In genomic region chr15:59830553-59831462, GRCm38 (mm10) we compare ENCODE assay signal across 19 mouse cellular contexts.
A peak's percentile ranks its signal among the peaks of the same experiment; 100 is the strongest.
DNase-seq lines count a peak whose midpoint lies in the region; ATAC-seq and TF ChIP-seq lines count a peak whose summit lies in the region.
"Had no signal": no experiment of that assay in that cellular context is flagged by ENCODE, and none has a peak within 500 bp of the region (broad histone marks: within the 10 kb centered on the region; RNA-seq: fewer than 3 reads in every experiment).

No protein-coding gene starts in this region.

- WGBS in liver, adult 2 months, result 71% methylated on average over 17 of the region's 17 CpGs
- WGBS in intestine, embryonic 15.5 days, result 62% methylated on average over 17 of the region's 17 CpGs
- 88% methylated on average over 17 of the region's 17 CpGs for WGBS in midbrain, embryonic 11.5 days

- H3K27ac ChIP-seq in liver, adult 2 months (replicated peaks; ENCODE audit: insufficient read depth, low read depth, low read length), result no peak overlapping the region
- H3K27ac ChIP-seq in intestine, embryonic 15.5 days, result peak overlapping the region; percentile 84
- no peak overlapping the region for H3K27ac ChIP-seq in midbrain, embryonic 11.5 days (ENCODE audit: low read depth, low read length)
- H3K27ac ChIP-seq: gastrocnemius, adult 2 months; hindbrain, embryonic 14.5 days; neural tube, embryonic 15.5 days; stomach, postnatal 0 days had no signal

- H3K4me1 ChIP-seq in liver, adult 2 months (ENCODE audit: control insufficient read depth, insufficient read depth, low read length), result 0 out of 2 replicates have a peak, but pooled peaks cover 1% of the 10 kb centered on the region
- H3K4me1 ChIP-seq in intestine, embryonic 15.5 days (replicated peaks), result peaks cover 3% of the 10 kb centered on the region
- peaks cover 5% of the 10 kb centered on the region; the same call in 1 of the 2 replicates for H3K4me1 ChIP-seq in midbrain, embryonic 11.5 days (ENCODE audit: control insufficient read depth, insufficient read depth, low read length)

- ATAC-seq in intestine, embryonic 15.5 days, result peak; percentile 90
- ATAC-seq in midbrain, embryonic 11.5 days (ENCODE audit: low FRiP score), result no peak
- ATAC-seq: forebrain, embryonic 16.5 days had no signal

- no peaks in the 10 kb centered on the region for H3K36me3 ChIP-seq in liver, adult 2 months (ENCODE audit: control insufficient read depth, insufficient read depth, low read length)
- H3K36me3 ChIP-seq in intestine, embryonic 15.5 days, result no peaks in the 10 kb centered on the region
- H3K36me3 ChIP-seq in midbrain, embryonic 11.5 days (ENCODE audit: control insufficient read depth, insufficient read depth, low read length), result no peaks in the 10 kb centered on the region
- H3K36me3 ChIP-seq: neural tube, embryonic 15.5 days had no signal

- H3K79me2 ChIP-seq in liver, adult 2 months (ENCODE audit: control insufficient read depth, insufficient read depth, low read length), result no peaks in the 10 kb centered on the region

- no peaks in the 10 kb centered on the region for H3K27me3 ChIP-seq in liver, adult 2 months (ENCODE audit: control insufficient read depth, insufficient read depth, low read length)
- no peaks in the 10 kb centered on the region for H3K27me3 ChIP-seq in intestine, embryonic 15.5 days (replicated peaks)
- no peaks in the 10 kb centered on the region for H3K27me3 ChIP-seq in midbrain, embryonic 11.5 days (ENCODE audit: control insufficient read depth, insufficient read depth, low read length)
- H3K27me3 ChIP-seq: neural tube, embryonic 15.5 days had no signal

- TF ChIP-seq CTCF in liver, adult 2 months (IDR thresholded peaks at IDR 0.05; ENCODE audit: low read depth, low read length), result no peak

- no peak overlapping the region for H3K4me3 ChIP-seq in liver, adult 2 months (ENCODE audit: insufficient read depth, low read depth, low read length)
- H3K4me3 ChIP-seq in intestine, embryonic 15.5 days (replicated peaks), result no peak overlapping the region
- H3K4me3 ChIP-seq in midbrain, embryonic 11.5 days (ENCODE audit: low read depth, low read length), result no peak overlapping the region
- H3K4me3 ChIP-seq: gastrocnemius, adult 2 months; neural tube, embryonic 15.5 days had no signal

- no peak overlapping the region for H3K9ac ChIP-seq in liver, adult 2 months (ENCODE audit: low read depth, low read length)
- H3K9ac ChIP-seq in intestine, embryonic 15.5 days, result no peak overlapping the region
- H3K9ac ChIP-seq in midbrain, embryonic 11.5 days (ENCODE audit: low read length), result no peak overlapping the region
- H3K9ac ChIP-seq: hindbrain, embryonic 14.5 days; neural tube, embryonic 15.5 days had no signal

- peak overlapping the region; percentile 24; the same call in 1 of the 2 replicates for H3K4me2 ChIP-seq in intestine, embryonic 15.5 days (replicated peaks)
- H3K4me2 ChIP-seq in midbrain, embryonic 11.5 days, result no peak overlapping the region
- H3K4me2 ChIP-seq: hindbrain, embryonic 14.5 days; neural tube, embryonic 15.5 days had no signal

- no peaks in the 10 kb centered on the region for H3K9me3 ChIP-seq in intestine, embryonic 15.5 days
- no peaks in the 10 kb centered on the region for H3K9me3 ChIP-seq in midbrain, embryonic 11.5 days (ENCODE audit: control insufficient read depth, low read length)
- H3K9me3 ChIP-seq: megakaryocyte, embryonic 14.5 days; neural tube, embryonic 15.5 days had no signal

- DNase-seq in liver, adult 2 months (ENCODE audit: extremely low read depth, low read depth, low spot score), result peak; percentile 30
- DNase-seq in liver (no peak), MN1 (ENCODE audit: low spot score) (peak; percentile 25)
- peak; percentile 40 to 44 for DNase-seq in monocyte, adult 2 months (ENCODE audit: low read depth in 1 of 2, low spot score in 2 of 2)
- DNase-seq in midbrain, embryonic 11.5 days (ENCODE audit: low spot score, missing footprints), result no peak
- DNase-seq in thymus, adult 18-20 months, result no peak
- DNase-seq in embryo, embryonic 9.5 days (ENCODE audit: extremely low spot score), result no peak
- DNase-seq: adrenal gland, adult 2 months; cerebellum, adult 2 months; gastrocnemius, adult 2 months; heart, postnatal 10 days; kidney, adult 8-10 months; retina, postnatal 1 day had no signal

- TF ChIP-seq POLR2A in liver, adult 2 months (IDR thresholded peaks at IDR 0.05; ENCODE audit: extremely low read depth, insufficient read depth, low read length), result no peak

Comparison
In these comparisons a context has a peak if more than half of its experiments do, and no peak if none do; other contexts are left out.
1. DNase-seq: peak in liver, adult 2 months (single experiment), MN1 (single experiment) and monocyte, adult 2 months (2 of 2); none in liver (single experiment), midbrain, embryonic 11.5 days (single experiment), thymus, adult 18-20 months (0 of 2) and embryo, embryonic 9.5 days (single experiment).